Mouse (Mus musculus) heart, adult 2 months (tissue): ENCODE results near the gene Prl8a2. TPM values are rescaled to one million over a fixed set of nuclear protein-coding genes. Genes with fewer than 3 reads are reported as not detected.

Source experiments
- DNase-seq, 2 experiments: peaks; one replicate each; pipeline ENCODE4 v3.0.0; 2021
- H3K27ac ChIP-seq: fragments of 200-600 bp; 2 replicates; pipeline ENCODE4 v1.8.1; 2022
- H3K27me3 ChIP-seq: fragments of 200-500 bp; 2 replicates; pipeline ENCODE4 v1.6.1; 2012; ENCODE audit warnings: mild to moderate bottlenecking, low read length, inconsistent platforms, mixed read lengths; ENCODE audit not compliant: control insufficient read depth, insufficient read depth
- H3K36me3 ChIP-seq: fragments of 200-500 bp; 2 replicates; pipeline ENCODE4 v1.6.1; 2012; ENCODE audit warnings: low read length, inconsistent platforms; ENCODE audit not compliant: control insufficient read depth, insufficient read depth
- H3K4me1 ChIP-seq: fragments of 200-500 bp; 2 replicates; pipeline ENCODE4 v1.6.1; 2011; ENCODE audit warnings: low read length; ENCODE audit not compliant: control insufficient read depth, insufficient read depth
- H3K4me3 ChIP-seq: fragments of 200-600 bp; 2 replicates; pipeline ENCODE4 v1.8.1; 2022
- H3K79me2 ChIP-seq: fragments of 200-500 bp; replicated peaks from 2 replicates; pipeline ENCODE4 v1.6.1; 2012; ENCODE audit warnings: mild to moderate bottlenecking, inconsistent platforms, low read length, moderate library complexity, mixed read lengths; ENCODE audit not compliant: control insufficient read depth, insufficient read depth
- H3K9ac ChIP-seq: fragments of 200-500 bp; 2 replicates; pipeline ENCODE4 v1.6.1; 2012; ENCODE audit warnings: low read depth, mild to moderate bottlenecking, control low read depth, inconsistent platforms, low read length, mixed read lengths
- CTCF ChIP-seq: fragments of 200-600 bp; IDR thresholded peaks from 2 replicates; pipeline ENCODE4 v1.8.1; 2022; ENCODE audit warnings: antibody characterized with exemption, mild to moderate bottlenecking, moderate library complexity
- EP300 ChIP-seq: fragments of 200-500 bp; IDR thresholded peaks from 2 replicates; pipeline ENCODE4 v1.6.1; 2011; ENCODE audit warnings: low read depth, low read length, control low read depth; ENCODE audit not compliant: insufficient read depth
- POLR2A ChIP-seq: fragments of 200-500 bp; IDR thresholded peaks from 2 replicates; pipeline ENCODE4 v1.6.1; 2011; ENCODE audit warnings: mild to moderate bottlenecking, low read depth, low read length, control low read depth; ENCODE audit not compliant: insufficient read depth
- WGBS: fragments of 180-500 bp; shearing (Covaris S2); methylation state at CpG from one replicate; pipeline ENCODE4 v1.1.7; 2018; 5-methylcytosine and 5-hydroxymethylcytosine counted together
- intact Hi-C: fragments of 180-260 bp; cut with DNase I; formaldehyde crosslinking; loops from one replicate; pipeline ENCODE4 v1.15.1; 2025
- long read RNA-seq: library from polyadenylated mRNA; stranded (forward); transcript quantifications from one replicate; pipeline ENCODE4 v2.0.0, GENCODE M21; 2021
- polyA plus RNA-seq: library from polyadenylated mRNA; depleted of rRNA; stranded (reverse); fragments of >200 nt; gene quantifications from 2 replicates; pipeline ENCODE4 v1.2.3, GENCODE M21; 2012; rRNA removed
- total RNA-seq, 2 experiments: library from RNA; stranded (reverse); gene quantifications; 2 replicates each; pipeline ENCODE4 v1.2.3; 2021

Gene Prl8a2
- total RNA-seq = not detected
- polyA plus RNA-seq = not detected in 2 replicates
- long read RNA-seq = 0 reads

GRCm38 (mm10) chr13:27345373-27345772, at the start of gene Prl8a2:
Prl8a2 (plus strand) TSS chr13:27345673.
- DNase-seq = no peak
- intact Hi-C loops = no loop called here
- TF ChIP-seq CTCF (no peak), EP300 (no peak), POLR2A (no peak)
- Histone ChIP-seq H3K36me3 (no peaks in the 10 kb centered on the region), H3K27ac (no peak within 1 kb of the TSS), H3K4me1 (no peaks in the 10 kb centered on the region), H3K4me3 (no peak within 1 kb of the TSS), H3K9ac (no peak within 1 kb of the TSS), H3K27me3 (no peaks in the 10 kb centered on the region), H3K79me2 (no peaks in the 10 kb centered on the region)
- WGBS = 60% methylated on average over 2 of the region's 2 CpGs

DNA sequence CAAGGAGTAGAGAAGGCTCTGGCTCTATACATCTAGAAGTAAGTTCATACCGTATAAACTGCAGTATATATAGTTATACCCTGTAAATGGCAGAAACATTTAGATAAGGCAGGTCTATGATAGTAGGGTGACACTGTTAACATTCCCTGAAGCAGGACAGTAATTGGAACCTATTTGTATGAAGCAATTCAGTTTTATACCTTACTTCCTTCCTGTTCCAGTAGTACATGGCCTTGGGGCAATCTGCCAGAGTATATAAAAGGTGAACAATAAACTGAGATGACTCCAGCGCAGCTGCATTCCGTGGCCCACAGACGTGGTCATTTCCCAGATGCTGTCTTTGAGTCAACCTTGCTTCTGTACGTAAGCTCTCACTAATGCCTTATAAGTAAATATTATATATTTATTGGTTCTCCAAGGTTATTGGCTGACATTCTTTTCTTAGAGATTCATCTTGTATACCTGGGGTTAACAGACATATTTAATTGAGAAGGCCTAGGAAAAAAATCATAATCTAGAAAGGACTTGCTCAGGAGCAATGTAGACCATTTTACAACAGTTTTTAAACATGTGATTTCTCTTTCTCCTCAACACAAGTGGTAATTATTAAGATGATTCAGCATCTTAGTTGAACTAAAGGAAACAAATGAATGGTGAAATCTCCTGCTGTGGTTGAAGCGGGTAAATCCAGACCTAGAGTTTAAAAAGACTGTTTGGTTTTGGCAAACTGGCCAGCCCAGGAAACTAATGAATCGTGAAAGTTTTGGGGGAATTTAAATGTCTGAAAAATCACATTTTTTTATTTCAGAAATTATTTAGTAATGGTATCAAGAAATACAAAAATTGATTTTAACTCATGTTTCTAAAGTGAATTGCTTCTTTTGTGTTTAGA, 32.9 kb upstream of the Prl8a2 start, which contains the start of gene Prl6a1:
Gene Prl6a1 (plus strand): TSS at position 294 of the 892 bp plus-strand sequence.
- intact Hi-C loops = no loop called here
- no peak for TF ChIP-seq POLR2A
- TF ChIP-seq EP300 = no peak
- no peak for TF ChIP-seq CTCF
- Histone ChIP-seq H3K36me3 (no peaks in the 10 kb centered on the region), H3K79me2 (no peaks in the 10 kb centered on the region), H3K27me3 (no peaks in the 10 kb centered on the region), H3K9ac (no peak within 1 kb of the TSS), H3K4me1 (no peaks in the 10 kb centered on the region), H3K4me3 (no peak within 1 kb of the TSS), H3K27ac (no peak within 1 kb of the TSS)
- WGBS = 65% methylated on average over 7 of the region's 7 CpGs
- DNase-seq = no peak

DNA sequence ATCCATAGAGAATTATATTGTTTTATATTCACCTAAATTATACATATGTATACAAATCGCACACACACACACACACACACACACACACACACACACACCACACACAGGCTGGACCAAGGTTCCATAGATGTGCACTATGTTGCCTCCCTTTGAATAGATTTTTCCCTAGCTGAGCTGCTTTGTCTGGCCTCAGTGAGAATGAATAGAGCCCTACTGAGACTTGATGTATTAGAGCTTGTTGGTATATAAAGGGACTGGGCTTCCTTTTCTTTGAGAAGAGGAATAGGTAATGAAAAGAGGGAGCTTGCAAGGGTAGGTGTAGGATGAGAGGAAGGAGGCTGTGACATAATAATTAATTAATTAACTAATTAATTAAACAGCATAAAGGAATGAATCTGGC, 10.5 kb upstream of the Prl8a2 start:
- 77% methylated on average over 1 of the region's 1 CpGs for WGBS
- intact Hi-C loops = no loop called here
- Histone ChIP-seq H3K4me3 (no peak overlapping the region), H3K27ac (no peak overlapping the region), H3K27me3 (no peaks in the 10 kb centered on the region), H3K79me2 (no peaks in the 10 kb centered on the region), H3K4me1 (no peaks in the 10 kb centered on the region), H3K36me3 (no peaks in the 10 kb centered on the region), H3K9ac (no peak overlapping the region)
- no peak for DNase-seq
- no peak for TF ChIP-seq CTCF
- no peak for TF ChIP-seq POLR2A
- TF ChIP-seq EP300 = no peak

DNA sequence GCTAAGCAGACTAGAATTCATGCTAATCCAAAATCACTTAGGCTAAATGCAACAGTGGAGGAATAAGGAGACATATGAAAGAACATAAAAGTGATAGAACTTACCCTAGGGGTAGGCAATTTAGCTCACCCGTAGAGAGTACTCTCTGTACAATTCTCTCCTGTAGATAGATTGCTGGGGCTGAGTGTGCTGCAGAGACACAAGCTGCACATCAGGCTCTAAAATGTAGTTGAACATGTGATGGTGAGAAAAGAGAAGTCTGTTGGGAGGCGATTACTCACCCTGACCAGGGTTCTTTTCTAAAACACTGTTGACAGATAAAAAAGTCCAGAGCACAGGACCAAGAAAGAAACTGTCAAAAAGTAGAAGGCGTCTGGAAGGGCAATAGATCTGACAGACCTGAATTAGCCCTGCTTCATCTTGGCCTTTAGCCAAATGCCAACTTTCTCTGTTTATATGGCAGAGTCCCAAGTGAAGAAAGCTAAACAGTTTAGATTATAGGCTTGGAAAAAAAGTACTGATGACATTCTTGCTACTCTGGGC, 2.7 kb upstream of the Prl8a2 start:
- WGBS = 35% methylated on average over 3 of the region's 3 CpGs
- Histone ChIP-seq H3K36me3 (no peaks in the 10 kb centered on the region), H3K4me3 (no peak overlapping the region), H3K27me3 (no peaks in the 10 kb centered on the region), H3K79me2 (no peaks in the 10 kb centered on the region), H3K4me1 (no peaks in the 10 kb centered on the region), H3K9ac (no peak overlapping the region), H3K27ac (no peak overlapping the region)
- no peak for DNase-seq
- no peak for TF ChIP-seq POLR2A
- TF ChIP-seq EP300 = no peak
- TF ChIP-seq CTCF = no peak
- intact Hi-C loops = no loop called here

DNA sequence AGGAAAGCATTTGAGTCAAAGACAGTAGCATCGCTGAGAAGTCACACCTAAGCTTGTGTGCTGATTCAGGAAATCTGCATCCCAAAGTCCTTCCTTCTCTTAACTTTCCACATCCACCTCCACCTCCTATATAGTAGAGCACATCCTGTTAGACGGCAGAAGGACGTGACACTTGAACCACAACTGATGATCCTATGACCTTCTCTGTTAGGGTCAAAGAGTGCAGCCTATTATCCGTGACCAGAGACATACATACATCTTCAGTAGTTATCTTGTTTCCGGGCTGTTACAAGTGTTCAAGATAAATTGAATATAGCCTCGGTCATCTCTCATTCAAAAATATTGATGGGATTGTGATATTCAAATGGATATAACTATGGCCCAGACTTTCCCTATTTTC, 45.3 kb downstream of the Prl8a2 start, which contains the start of gene Prl2b1:
Gene Prl2b1 (minus strand): TSS at position 101 of the 400 bp plus-strand sequence.
- no peak within 1 kb of the TSS for H3K4me3 ChIP-seq
- no peak within 1 kb of the TSS for H3K9ac ChIP-seq
- no peaks in the 10 kb centered on the region for H3K79me2 ChIP-seq
- intact Hi-C loops = no loop called here
- 60% methylated on average over 6 of the region's 6 CpGs for WGBS
- no peaks in the 10 kb centered on the region for H3K27me3 ChIP-seq
- no peak within 1 kb of the TSS for H3K27ac ChIP-seq
- H3K36me3 ChIP-seq = no peaks in the 10 kb centered on the region
- TF ChIP-seq EP300 = no peak
- TF ChIP-seq POLR2A = no peak
- TF ChIP-seq CTCF = no peak
- DNase-seq = no peak
- H3K4me1 ChIP-seq = no peaks in the 10 kb centered on the region
